Mouse (Mus musculus) adrenal gland, postnatal 10 days (tissue): ENCODE data around the gene Ubl5. TPM values are rescaled to one million over a fixed set of nuclear protein-coding genes. Genes with fewer than 3 reads are reported as not detected.

Source experiments
- total RNA-seq, 2 experiments: library from RNA; stranded (reverse); gene quantifications; 2 replicates each; pipeline ENCODE4 v1.2.3; 2021

Ubl5 gene
- total RNA-seq, 2 experiments from 2014 or later = 295 to 301 TPM

Other genes starting within 250 kb of the Ubl5 start
- 10 to 100 TPM; 19.4 to 26.9 TPM for gene Zfp26, start 182.7 kb upstream of the Ubl5 start, total RNA-seq
- 10 to 100 TPM; 20.2 to 21.5 TPM for gene Zfp426, start 150.1 kb upstream of the Ubl5 start, total RNA-seq
- 10 to 100 TPM; 38.8 to 50.0 TPM for gene Zfp266, start 121.5 kb upstream of the Ubl5 start, total RNA-seq
- gene Zfp846, start 61.6 kb upstream of the Ubl5 start, total RNA-seq = 10 to 100 TPM in 1 of 2 experiments, 1 to 10 TPM in 1; 5.8 to 13.3 TPM
- 10 to 100 TPM; 16.8 to 24.5 TPM for gene Fbxl12, start 1.9 kb downstream of the Ubl5 start, total RNA-seq
- gene Pin1, start 9.2 kb downstream of the Ubl5 start, total RNA-seq = 10 to 100 TPM; 19.5 to 20.7 TPM
- 1 to 10 TPM; 3.3 to 6.4 TPM for gene Olfm2, start 103.5 kb downstream of the Ubl5 start, total RNA-seq
- gene Col5a3, start 172.2 kb downstream of the Ubl5 start, total RNA-seq = 100 to 1,000 TPM in 1 of 2 experiments, 10 to 100 TPM in 1; 99.1 to 106 TPM
- not detected for gene Rdh8, start 175.6 kb downstream of the Ubl5 start, total RNA-seq
- gene A230050P20Rik, start 225.8 kb downstream of the Ubl5 start, total RNA-seq = 10 to 100 TPM; 17.1 to 28.0 TPM
- gene Angptl6, start 236.8 kb downstream of the Ubl5 start, total RNA-seq = 1 to 10 TPM; 5.0 to 5.3 TPM
- gene Ppan, start 245.3 kb downstream of the Ubl5 start, total RNA-seq = 10 to 100 TPM; 32.6 to 38.2 TPM